Mouse (Mus musculus) layer of hippocampus, adult 2 months (tissue): Measurements from ENCODE around the gene Tubgcp3. TPM values are rescaled to one million over a fixed set of nuclear protein-coding genes. Genes with fewer than 3 reads are reported as not detected.

Experiments used
- DNase-seq, 2 experiments: peaks; one replicate each; pipeline ENCODE4 v3.0.0; 2022; ENCODE audit warnings: low spot score in 2 of 2
- H3K27ac ChIP-seq: fragments of 200-600 bp; 2 replicates; pipeline ENCODE4 v1.8.1; 2022
- H3K4me3 ChIP-seq: fragments of 200-600 bp; 2 replicates; pipeline ENCODE4 v1.8.1; 2022; ENCODE audit warnings: mild to moderate bottlenecking
- CTCF ChIP-seq: fragments of 200-600 bp; conservative IDR thresholded peaks from 2 replicates; pipeline ENCODE4 v1.8.1; 2022; ENCODE audit warnings: antibody characterized with exemption, mild to moderate bottlenecking, moderate library complexity
- microRNA-seq, 2 experiments: library from miRNA; unstranded; fragments of <30 nt; microRNA quantifications; one replicate each; pipeline ENCODE4 v1.2.0; 2021
- total RNA-seq, 2 experiments: library from RNA; stranded (reverse); gene quantifications; 2 replicates each; pipeline ENCODE4 v1.2.3; 2021

Tubgcp3 gene
- total RNA-seq, 2 experiments from 2014 or later = 35.7 to 37.4 TPM

GRCm38 (mm10) chr8:12564307-12564706, 107.7 kb downstream of the Tubgcp3 start:
- peak; percentile 98 for TF ChIP-seq CTCF
- Histone ChIP-seq H3K4me3 (no peak overlapping the region), H3K27ac (no peak overlapping the region)
- peak; percentile 40 to 57 for DNase-seq

Small RNA genes lying within 50 kb of the gene (microRNA-seq; reads per million reads assigned to microRNA genes)
- gene Gm26483 = 0 reads per million in 2 experiments

Other genes with a start within 250 kb of the Tubgcp3 start
- gene Spaca7, start 99.2 kb downstream of the Tubgcp3 start, total RNA-seq = not detected
- gene Atp11a, start 84.8 kb upstream of the Tubgcp3 start, total RNA-seq = 10 to 100 TPM; 51.3 to 66.1 TPM
- 100 to 1,000 TPM; 225 to 238 TPM for gene Mcf2l, start 201.6 kb upstream of the Tubgcp3 start, total RNA-seq